In the genomic region with DNA sequence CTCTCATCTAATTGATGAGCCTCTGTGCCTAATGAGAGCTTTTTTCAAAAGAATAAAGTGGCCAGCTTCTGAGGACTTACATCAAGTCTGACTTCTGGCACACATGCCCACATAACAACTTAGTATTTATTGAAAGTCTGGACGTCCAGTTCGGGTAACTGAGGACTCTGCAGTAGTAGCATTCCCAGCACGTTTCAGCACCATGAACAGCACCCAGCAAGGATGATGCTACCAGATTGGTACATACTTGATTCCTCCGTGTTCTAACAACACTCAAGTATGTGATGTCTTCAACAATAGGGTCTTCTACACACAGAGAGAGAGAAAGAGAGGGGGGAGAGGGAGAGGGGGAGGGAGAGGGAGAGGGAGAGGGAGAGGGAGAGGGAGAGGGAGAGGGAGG, we compare ENCODE assay signal across 12 mouse cellular contexts.
DNase-seq lines count a peak whose midpoint lies in the region; ATAC-seq lines count a peak whose summit lies in the region.
"Had no signal": no experiment of that assay in that cellular context is flagged by ENCODE, and none has a peak within 500 bp of the region (broad histone marks: within the 10 kb centered on the region; RNA-seq: fewer than 3 reads in every experiment).

No protein-coding gene starts in this region.

- peak; percentile 7 to 42 for DNase-seq in heart, postnatal 14 days
- no peak for DNase-seq in heart, adult 9 months (ENCODE audit: low spot score in 2 of 2)
- DNase-seq in midbrain, embryonic 14.5 days = peak; percentile 23
- peak; percentile 12 for DNase-seq in c-Kit-positive CD71-negative TER-119-negative erythroid progenitor cells, embryonic 14.5 days (ENCODE audit: low read depth)
- DNase-seq in neural tube, embryonic 11.5 days (ENCODE audit: low spot score) = peak; percentile 46
- DNase-seq: lung, adult 2 months had no signal

- H3K4me3 ChIP-seq in midbrain, embryonic 14.5 days (replicated peaks; ENCODE audit: low read depth, low read length) = no peak overlapping the region
- H3K4me3 ChIP-seq in midbrain, embryonic 16.5 days (ENCODE audit: low read depth, low read length) = no peak overlapping the region
- H3K4me3 ChIP-seq in neural tube, embryonic 11.5 days (ENCODE audit: low read depth, low read length) = no peak overlapping the region
- H3K4me3 ChIP-seq: heart, embryonic 15.5 days; stomach, embryonic 15.5 days had no signal

- H3K4me1 ChIP-seq in midbrain, embryonic 14.5 days (ENCODE audit: control insufficient read depth, insufficient read depth, low read length) = no peaks in the 10 kb centered on the region
- H3K4me1 ChIP-seq in midbrain, embryonic 16.5 days (ENCODE audit: control insufficient read depth, insufficient read depth, low read length) = no peaks in the 10 kb centered on the region
- no peaks in the 10 kb centered on the region for H3K4me1 ChIP-seq in neural tube, embryonic 11.5 days (ENCODE audit: control insufficient read depth, insufficient read depth, low read length)
- H3K4me1 ChIP-seq: heart, embryonic 15.5 days; stomach, embryonic 15.5 days had no signal

- no peak overlapping the region for H3K4me2 ChIP-seq in midbrain, embryonic 14.5 days (ENCODE audit: low read length)
- H3K4me2 ChIP-seq in midbrain, embryonic 16.5 days (ENCODE audit: low read length) = no peak overlapping the region
- H3K4me2 ChIP-seq in neural tube, embryonic 11.5 days (ENCODE audit: low read depth) = no peak overlapping the region
- H3K4me2 ChIP-seq: heart, embryonic 15.5 days; stomach, embryonic 15.5 days had no signal

- intact Hi-C loops in heart, postnatal 14 days (cut with DNase I) = no loop called here

- ATAC-seq in midbrain, embryonic 14.5 days (ENCODE audit: low FRiP score, low TSS enrichment) = no peak
- ATAC-seq in midbrain, embryonic 16.5 days = no peak
- ATAC-seq in neural tube, embryonic 11.5 days (ENCODE audit: insufficient read depth, low FRiP score, low TSS enrichment) = no peak
- no peak for ATAC-seq in activated CD4-positive, CD25-positive, alpha-beta regulatory T cell, adult 4 months
- ATAC-seq in erythroid progenitor cell, adult 5-6 weeks (replicated peaks; ENCODE audit: low FRiP score, poor library complexity, severe bottlenecking) = no peak

- WGBS in midbrain, embryonic 14.5 days = 34% methylated on average over 4 of the region's 4 CpGs
- WGBS in midbrain, embryonic 16.5 days = 33% methylated on average over 4 of the region's 4 CpGs
- 39% methylated on average over 4 of the region's 4 CpGs for whole genome bisulfite sequencing in neural tube, embryonic 11.5 days

- H3K9me3 ChIP-seq in midbrain, embryonic 14.5 days (ENCODE audit: control insufficient read depth, low read length) = no peaks in the 10 kb centered on the region
- no peaks in the 10 kb centered on the region for H3K9me3 ChIP-seq in midbrain, embryonic 16.5 days (replicated peaks; ENCODE audit: control insufficient read depth, low read length, poor library complexity, severe bottlenecking)
- H3K9me3 ChIP-seq in neural tube, embryonic 11.5 days (ENCODE audit: control insufficient read depth, low read length) = no peaks in the 10 kb centered on the region
- H3K9me3 ChIP-seq: heart, embryonic 15.5 days; stomach, embryonic 15.5 days had no signal

- no peak overlapping the region for H3K9ac ChIP-seq in midbrain, embryonic 14.5 days (replicated peaks; ENCODE audit: low read length)
- no peak overlapping the region for H3K9ac ChIP-seq in midbrain, embryonic 16.5 days (ENCODE audit: low read depth, low read length)
- H3K9ac ChIP-seq in neural tube, embryonic 11.5 days (ENCODE audit: low read length) = no peak overlapping the region
- H3K9ac ChIP-seq: heart, embryonic 15.5 days; stomach, embryonic 15.5 days had no signal

- no peak overlapping the region for H3K27ac ChIP-seq in midbrain, embryonic 14.5 days (replicated peaks; ENCODE audit: low read depth, low read length)
- H3K27ac ChIP-seq in midbrain, embryonic 16.5 days (ENCODE audit: low read length) = no peak overlapping the region
- H3K27ac ChIP-seq in neural tube, embryonic 11.5 days (ENCODE audit: low read depth, low read length) = no peak overlapping the region
- H3K27ac ChIP-seq: heart, embryonic 15.5 days; stomach, embryonic 15.5 days had no signal

- no peaks in the 10 kb centered on the region for H3K27me3 ChIP-seq in midbrain, embryonic 14.5 days (ENCODE audit: control insufficient read depth, insufficient read depth, low read length)
- no peaks in the 10 kb centered on the region for H3K27me3 ChIP-seq in midbrain, embryonic 16.5 days (ENCODE audit: control insufficient read depth, insufficient read depth, low read depth, low read length)
- no peaks in the 10 kb centered on the region for H3K27me3 ChIP-seq in neural tube, embryonic 11.5 days (ENCODE audit: control insufficient read depth, insufficient read depth, low read length)
- H3K27me3 ChIP-seq: heart, embryonic 15.5 days; stomach, embryonic 15.5 days had no signal

- H3K36me3 ChIP-seq in midbrain, embryonic 14.5 days (ENCODE audit: control insufficient read depth, insufficient read depth, low read length) = no peaks in the 10 kb centered on the region
- no peaks in the 10 kb centered on the region for H3K36me3 ChIP-seq in midbrain, embryonic 16.5 days (ENCODE audit: control insufficient read depth, insufficient read depth, low read length)
- H3K36me3 ChIP-seq in neural tube, embryonic 11.5 days (ENCODE audit: control insufficient read depth, insufficient read depth, low read length) = no peaks in the 10 kb centered on the region
- H3K36me3 ChIP-seq: G1E; heart, embryonic 15.5 days; stomach, embryonic 15.5 days had no signal

Comparison
In these comparisons a context has a peak if more than half of its experiments do, and no peak if none do; other contexts are left out.
1. DNase-seq: peak in heart, postnatal 14 days (2 of 2), midbrain, embryonic 14.5 days (single experiment), c-Kit-positive CD71-negative TER-119-negative erythroid progenitor cells, embryonic 14.5 days (single experiment) and neural tube, embryonic 11.5 days (single experiment); none in heart, adult 9 months (0 of 2).